Mouse (Mus musculus) B cell, adult 67 days (primary cell): ENCODE data around the gene Exoc1. TPM values are rescaled to one million over a fixed set of nuclear protein-coding genes. Genes with fewer than 3 reads are reported as not detected.

Source experiments
- total RNA-seq, 2 experiments: library from RNA; stranded (reverse); gene quantifications; 4 replicates each; pipeline ENCODE4 v1.2.4; 2023

Exoc1 gene
- 10 to 100 TPM; 56.8 to 69.3 TPM for total RNA-seq

DNA sequence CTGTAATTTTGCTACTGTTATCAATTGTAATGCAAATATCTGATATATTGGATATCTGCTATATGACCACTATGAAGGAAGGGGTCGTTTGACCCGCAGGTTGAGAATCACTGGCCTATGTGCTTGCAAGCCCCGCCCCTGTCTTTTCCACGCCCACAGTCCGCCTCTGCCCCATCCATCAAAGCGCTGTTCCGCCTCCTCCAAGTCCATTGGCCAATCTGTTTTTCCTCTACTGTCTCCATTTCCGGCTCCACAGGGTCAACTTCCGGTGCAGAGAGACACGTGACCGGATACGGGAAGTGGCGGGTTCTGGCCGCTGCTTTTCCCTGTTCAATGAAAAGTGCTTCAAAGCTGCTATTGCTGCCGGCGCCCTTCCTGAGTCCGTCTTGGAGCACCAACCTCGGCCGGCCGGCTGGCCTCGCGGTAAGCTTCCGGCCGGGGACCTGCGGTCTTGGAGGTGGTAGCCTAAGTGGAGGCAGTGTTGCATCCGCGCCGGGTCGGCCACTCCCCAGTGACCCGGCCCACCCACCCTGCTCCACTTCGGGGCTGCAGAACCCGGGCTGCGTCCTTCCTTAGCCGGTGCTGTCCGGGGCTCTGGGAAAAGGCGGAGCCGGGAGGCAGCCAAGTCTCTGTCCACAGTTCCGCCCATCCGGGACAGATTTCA is at the start of gene Exoc1:
Gene Exoc1, plus strand, starts transcription at position 272 of the 664 bp plus-strand sequence.

DNA sequence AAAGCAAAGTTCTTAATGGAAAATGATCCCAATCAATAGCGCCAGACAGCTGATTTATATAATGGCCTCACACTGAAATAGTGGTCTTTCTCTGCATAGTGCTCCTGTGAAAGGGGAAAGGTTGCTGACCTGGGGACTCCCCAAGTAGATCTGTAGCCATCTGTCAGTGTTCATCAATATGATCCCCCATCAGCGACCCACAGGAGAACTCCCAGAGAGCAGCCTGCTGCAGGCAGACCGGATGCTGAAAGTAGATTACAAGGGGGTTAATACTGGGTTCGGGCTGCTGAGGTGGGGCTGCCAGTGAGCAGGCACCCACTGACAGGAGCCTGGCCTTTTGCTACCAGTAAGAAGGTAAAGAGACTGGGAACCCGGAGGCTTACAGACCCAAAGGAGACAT is 45.3 kb upstream of the Exoc1 start, which contains the start of gene Gm7271:
Gene Gm7271, plus strand, starts transcription at position 230 of the 400 bp plus-strand sequence.

GRCm38 (mm10) chr5:76588551-76589283 is 59.6 kb downstream of the Exoc1 start, which contains the start of gene Cep135:
Gene Cep135 (plus strand): TSS chr5:76588698.

Other genes with a start within 250 kb of the Exoc1 start
- gene Clock, start 224.5 kb upstream of the Exoc1 start, total RNA-seq = 10 to 100 TPM; 26.8 to 28.2 TPM
- not detected for gene Pdcl2, start 198.2 kb upstream of the Exoc1 start, total RNA-seq
- gene Nmu, start 165.5 kb upstream of the Exoc1 start, total RNA-seq = not detected
- gene Gm7271, start 45.3 kb upstream of the Exoc1 start, total RNA-seq = not detected
- 10 to 100 TPM; 24.6 to 25.0 TPM for gene Cep135, start 59.4 kb downstream of the Exoc1 start, total RNA-seq
- under 1 TPM; 0.29 to 0.42 TPM for gene C530008M17Rik, start 127.2 kb downstream of the Exoc1 start, total RNA-seq